Mouse (Mus musculus): Measurements from ENCODE around the gene Mesp1. TPM values are rescaled to one million over a fixed set of nuclear protein-coding genes. Genes with fewer than 3 reads are reported as not detected.

The Mesp1 gene
- total RNA-seq (2015) = not detected in 2 replicates
- not detected in 2 replicates for total RNA-seq (2017)

DNA sequence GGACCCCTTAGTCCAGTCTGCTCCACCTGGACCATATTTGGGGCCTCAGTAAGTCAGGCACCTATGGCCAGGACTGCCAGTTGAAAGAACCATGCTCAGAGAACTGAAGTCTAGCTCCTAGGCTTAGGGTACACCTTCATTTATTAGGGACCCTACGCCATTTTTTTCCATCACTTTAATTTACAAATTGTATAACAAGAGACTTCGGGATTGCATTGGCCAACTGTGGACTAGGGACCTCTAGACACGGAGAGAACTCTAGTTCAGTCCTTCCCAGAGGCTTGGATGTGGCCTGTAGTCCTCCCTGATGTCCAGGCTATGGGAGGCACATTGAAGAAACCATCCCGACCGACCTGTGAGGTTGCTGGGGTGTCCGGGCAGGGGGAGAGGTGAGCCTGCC is at the start of gene Mesp1:
TSS of gene Mesp1 (minus strand) at position 101 of the 400 bp plus-strand sequence.
- ATAC-seq (ENCODE audit: poor library complexity, severe bottlenecking) = no peak

DNA sequence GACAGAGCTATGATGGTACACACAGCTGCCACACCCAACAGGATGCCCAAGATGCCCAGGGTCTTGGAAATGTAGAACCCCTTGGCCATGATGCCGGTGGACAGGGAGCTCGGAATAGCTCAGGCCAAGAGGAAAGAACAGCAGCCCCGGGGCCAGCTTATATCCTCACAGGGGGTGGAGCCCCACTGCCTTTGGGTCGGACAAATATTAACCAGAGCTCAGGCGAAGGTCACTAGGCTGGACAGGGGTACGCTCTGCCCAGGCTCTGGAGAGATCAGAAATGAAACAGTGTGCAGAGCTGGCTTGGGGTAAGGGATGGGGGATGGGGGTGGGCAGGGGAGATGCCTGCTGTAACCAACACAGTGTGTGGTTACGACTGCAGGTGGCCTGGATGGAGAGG is 48.6 kb upstream of the Mesp1 start:
- no peak for ATAC-seq (ENCODE audit: poor library complexity, severe bottlenecking)

DNA sequence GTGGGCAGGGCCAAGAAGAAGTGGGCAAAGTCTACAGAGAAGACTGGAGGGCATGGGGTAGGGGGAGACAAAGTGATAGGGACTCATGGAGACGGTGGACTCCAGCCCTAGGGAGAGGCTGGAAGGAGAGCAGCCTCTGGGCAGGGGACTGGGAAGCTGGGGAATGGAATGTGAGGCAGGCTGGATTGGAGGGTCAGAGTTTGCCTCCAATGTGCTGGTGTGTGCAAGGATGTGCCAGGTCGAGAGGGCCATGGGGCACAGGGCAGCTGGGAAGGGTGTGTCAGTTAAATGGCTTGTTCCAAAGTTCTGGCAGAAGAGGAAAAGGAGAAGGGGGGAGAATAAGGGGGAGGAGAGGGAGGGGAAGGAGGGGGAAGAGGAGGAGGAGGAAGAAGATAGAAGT is 43.7 kb upstream of the Mesp1 start:
- ATAC-seq (ENCODE audit: poor library complexity, severe bottlenecking) = no peak

DNA sequence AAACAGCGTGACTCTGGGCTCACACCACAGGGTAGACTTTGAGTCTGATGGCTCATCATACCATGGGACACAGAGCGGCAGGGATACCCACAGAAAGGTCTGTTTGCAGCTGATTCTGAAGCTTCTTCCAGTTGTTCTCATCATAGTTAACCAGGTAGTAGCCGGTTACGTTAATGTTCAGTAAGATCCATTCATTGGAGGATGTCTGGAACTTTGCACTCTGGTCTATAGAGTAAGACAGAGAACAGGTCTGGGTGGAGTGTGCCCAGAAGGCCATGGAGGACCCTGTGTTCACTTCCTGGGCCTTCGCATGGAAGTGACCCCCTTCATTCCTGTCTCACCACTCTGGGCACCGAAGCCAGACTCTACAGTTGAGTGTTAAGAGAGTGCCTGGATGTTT is 41.6 kb upstream of the Mesp1 start:
- ATAC-seq (ENCODE audit: poor library complexity, severe bottlenecking) = no peak

DNA sequence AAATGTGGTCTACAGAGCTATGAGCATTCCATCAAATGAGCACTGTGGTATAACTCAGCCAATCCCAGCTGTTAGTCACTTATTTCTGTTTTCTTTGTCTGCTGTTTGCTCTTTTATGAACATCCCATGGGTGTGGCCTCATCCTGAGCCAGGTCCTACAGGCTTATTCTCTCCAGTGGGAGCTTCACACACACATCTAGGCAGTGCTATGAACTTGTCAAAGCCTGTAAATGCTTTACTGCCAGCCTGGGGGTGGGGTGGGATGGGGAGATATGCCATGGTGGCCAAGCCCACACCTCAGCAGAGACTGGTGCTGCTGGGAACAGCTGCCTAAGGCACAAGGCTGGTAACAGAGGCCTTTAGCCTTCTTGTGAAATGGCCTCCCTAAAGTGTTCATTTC is 39.4 kb upstream of the Mesp1 start:
- ATAC-seq (ENCODE audit: poor library complexity, severe bottlenecking) = no peak

DNA sequence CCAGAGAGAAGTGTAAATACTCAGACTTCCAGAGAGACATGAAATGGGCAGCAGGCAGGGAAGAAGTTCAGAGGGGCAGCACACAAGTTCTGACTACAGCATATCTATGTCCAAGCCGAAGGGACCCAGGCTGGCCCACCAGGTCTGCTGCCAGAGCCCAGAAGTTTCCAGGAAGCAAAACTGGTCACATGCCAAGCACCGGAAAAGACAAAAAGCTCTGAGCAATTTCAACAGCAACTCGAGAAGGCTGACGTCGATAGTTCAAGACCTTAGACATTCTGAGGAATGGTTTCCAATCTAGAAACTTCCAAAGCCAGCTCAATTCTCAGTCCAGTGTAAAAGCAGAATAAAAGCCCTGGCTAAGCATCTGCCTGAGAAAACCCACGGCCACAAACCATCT is 38.0 kb upstream of the Mesp1 start:
- ATAC-seq (ENCODE audit: poor library complexity, severe bottlenecking) = no peak

DNA sequence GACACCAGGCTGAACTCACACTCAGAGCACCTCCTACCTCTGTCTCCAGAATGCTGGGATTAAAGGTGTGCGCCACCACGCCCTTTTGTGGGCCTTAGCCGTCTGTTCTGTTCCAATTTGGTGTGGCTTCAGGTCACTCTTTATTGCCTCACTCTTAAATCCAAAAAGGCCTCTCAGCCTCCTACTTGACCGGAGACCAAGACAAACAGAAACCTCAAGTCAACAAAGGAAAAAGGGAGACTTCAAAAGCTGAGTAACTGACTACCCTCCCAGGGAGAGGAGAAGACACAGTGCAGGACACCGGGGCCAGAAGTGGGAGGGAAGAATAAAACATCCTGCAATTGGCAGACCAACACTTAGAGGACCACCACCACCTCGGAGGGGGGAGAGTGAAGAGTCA is 37.6 kb upstream of the Mesp1 start:
- no peak for ATAC-seq (ENCODE audit: poor library complexity, severe bottlenecking)

DNA sequence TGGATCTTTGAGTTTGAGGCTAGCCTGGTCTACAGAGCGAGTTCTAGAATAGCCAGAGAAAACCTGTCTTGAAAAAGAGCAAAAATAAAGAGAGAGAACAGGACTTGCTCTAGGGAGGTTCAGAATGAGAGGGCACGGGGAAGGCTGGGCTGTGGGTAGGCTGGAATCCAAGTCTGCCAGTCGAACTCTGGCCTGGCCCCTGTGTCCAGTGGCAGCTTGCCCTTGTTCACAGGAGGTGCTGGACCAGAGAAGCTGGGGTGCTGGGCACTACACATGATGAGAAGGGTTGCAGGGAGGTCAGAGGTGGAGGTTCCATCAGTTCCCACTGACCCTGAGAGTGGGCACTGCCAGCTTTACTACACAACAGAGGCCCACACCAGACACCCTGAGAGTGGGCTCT is 34.8 kb upstream of the Mesp1 start:
- ATAC-seq (ENCODE audit: poor library complexity, severe bottlenecking) = no peak

DNA sequence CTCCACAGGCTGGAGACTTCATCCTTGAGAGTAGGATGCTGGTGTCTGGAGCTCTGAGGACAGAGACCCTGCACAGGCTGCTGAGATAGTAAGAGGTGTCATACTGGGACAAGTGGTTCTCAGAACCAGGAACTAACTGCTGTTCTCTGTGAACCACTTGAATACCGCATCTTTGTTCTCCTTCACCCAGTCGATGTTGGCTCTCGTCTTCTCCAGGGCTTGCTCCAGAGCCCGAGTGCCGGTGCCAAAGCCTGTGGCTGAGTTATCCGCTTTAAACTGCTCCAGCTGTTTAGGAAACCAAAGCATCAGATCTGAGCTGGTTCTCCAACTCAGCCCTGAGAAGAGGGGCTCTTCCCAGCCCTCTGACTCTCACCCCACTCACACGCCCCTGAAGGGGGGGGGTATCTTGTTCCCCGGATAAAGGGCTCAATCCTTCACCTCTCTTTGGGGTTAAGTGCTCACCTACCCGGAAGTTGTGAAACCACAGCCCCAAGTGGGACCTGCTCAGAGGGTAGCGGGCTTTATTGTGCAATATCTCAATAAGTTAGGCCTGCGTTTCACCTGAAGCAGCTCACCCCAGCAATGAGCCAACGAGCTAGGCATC is 28.6 kb upstream of the Mesp1 start:
- ATAC-seq (ENCODE audit: poor library complexity, severe bottlenecking) = peak; percentile 30

DNA sequence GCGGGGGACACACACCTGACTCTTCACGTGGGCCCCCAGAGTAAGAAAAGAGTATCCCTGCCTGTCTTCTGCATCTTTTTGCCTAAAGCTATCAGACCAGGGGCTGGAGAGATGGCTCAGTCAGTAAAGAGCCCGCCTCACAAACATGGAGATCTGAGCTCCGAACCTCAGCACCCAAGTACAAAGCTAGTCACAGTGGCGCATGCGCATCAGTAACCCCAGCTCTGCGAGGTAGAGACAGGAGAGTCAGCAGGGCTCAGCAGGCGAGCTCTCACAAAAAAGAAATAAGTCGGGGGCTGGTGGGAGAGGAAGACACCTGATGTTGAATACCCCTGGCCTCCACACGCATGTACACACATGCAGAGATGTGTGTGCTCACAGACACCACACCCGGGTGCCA is 26.4 kb upstream of the Mesp1 start:
- ATAC-seq (ENCODE audit: poor library complexity, severe bottlenecking) = no peak

DNA sequence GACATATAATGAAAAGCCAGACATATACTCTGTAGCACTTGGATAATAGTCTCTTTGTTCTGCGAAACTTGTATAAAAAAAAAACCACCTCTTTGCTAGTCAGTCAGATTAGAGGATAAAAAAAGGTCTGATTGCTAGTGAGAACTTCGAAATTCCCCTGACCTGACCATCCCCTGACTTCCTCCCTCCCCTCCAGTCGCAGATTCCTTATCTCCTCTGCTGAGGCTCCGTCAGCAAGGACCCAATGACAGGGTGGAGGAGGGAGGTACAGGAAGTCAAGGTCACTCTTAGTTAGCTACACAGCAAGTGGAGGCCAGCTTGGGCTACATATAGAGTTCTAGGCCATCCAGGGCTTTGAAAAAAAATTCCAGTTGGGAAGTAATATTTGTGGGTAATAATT is 25.9 kb upstream of the Mesp1 start:
- ATAC-seq (ENCODE audit: poor library complexity, severe bottlenecking) = no peak

DNA sequence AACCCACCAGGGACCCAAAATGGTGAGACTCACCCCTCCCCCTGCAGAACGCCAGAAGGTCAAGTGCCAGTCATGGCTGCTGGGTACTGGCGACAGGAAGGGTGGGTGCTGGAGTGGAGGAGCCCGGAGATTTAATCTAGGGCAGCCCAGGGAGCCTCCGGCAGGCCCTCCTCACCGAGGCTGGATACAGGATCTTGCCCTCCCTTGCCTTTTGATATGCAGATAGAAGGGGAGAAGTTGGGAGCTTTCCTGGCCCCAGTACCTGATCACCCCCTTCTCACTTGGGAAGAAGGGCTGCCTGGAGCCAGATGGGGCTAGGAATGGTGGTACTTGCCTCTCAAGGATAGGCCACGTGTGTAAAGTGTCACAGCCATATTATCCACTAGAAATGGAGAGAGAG is 24.7 kb upstream of the Mesp1 start:
- no peak for ATAC-seq (ENCODE audit: poor library complexity, severe bottlenecking)

DNA sequence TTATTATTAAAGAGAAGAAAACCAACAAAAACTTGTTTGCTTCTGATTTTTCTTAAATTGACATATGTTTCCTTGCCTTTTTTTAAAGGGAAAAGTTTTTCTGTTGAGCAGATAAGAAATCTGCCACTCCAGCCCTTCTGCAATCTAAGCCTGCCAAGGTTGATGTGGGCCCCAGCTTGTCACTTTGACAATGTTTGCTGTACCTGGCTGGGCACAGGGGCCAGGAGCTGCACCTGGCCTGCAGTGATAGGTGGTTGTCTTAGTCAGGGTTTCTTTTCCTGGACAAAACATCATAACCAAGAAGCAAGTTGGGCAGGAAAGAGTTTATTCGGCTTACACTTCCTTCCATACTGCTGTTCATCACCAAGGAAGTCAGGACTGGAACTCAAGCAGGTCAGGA is 19.8 kb upstream of the Mesp1 start:
- no peak for ATAC-seq (ENCODE audit: poor library complexity, severe bottlenecking)

DNA sequence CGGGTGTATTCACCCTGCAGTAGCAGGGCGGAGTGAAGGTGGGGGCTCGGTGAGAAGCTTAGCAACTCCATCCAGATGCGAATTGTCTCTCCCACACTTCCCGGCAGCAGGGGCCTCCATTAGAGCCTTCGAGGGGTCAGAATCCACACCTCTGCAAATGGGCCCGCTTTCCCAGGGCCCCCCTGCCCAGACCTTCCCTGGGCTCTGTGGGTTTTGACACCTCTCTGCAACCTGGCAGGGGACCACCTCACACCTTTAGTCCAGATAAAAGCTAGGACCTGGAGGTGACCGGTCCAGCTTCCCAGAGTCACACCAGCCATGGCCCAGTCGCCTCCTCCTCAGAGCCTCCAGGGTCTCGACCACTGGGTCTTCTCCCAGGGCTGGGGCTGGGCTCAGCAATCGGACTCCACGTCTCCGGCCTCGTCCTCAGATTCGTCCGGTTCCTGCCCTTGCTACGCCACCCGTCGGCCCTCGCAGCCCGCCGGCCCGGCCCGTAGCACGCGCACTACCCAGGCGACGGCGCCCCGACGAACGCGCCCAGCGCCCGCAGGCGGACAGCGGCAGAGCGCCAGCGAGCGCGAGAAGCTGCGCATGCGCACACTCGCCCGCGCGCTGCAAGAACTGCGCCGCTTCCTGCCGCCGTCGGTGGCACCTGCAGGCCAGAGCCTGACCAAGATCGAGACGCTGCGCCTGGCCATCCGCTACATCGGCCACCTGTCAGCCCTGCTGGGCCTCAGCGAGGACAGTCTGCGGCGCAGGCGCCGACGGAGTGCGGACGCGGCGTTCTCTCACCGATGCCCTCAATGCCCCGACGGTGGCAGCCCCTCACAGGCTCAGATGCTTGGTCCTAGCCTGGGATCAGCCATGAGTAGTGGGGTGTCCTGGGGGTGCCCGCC is 17.3 kb upstream of the Mesp1 start, which contains the start of gene Mesp2:
TSS of gene Mesp2 (plus strand) at position 117 of the 896 bp plus-strand sequence.
- peak; percentile 68 for ATAC-seq (ENCODE audit: poor library complexity, severe bottlenecking)

DNA sequence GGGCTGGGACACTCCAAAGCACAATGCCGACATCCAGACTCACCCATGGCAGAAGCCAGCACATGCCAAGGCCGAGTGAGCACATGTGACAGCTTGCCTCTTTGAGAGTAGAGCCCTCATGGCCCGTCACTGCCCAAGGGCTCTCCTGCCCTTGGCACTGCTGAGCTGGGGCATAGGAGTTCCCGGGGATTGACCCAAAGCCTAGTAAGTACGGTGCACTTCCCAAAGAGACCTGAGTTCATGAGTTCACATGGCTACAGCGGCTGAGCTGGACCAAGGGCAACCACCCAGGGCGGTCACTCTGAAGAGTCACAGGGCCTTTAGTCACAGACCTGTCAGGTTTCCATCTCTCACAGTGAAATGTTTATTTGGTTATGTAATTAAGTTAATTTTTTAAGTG is 15.0 kb upstream of the Mesp1 start:
- no peak for ATAC-seq (ENCODE audit: poor library complexity, severe bottlenecking)

DNA sequence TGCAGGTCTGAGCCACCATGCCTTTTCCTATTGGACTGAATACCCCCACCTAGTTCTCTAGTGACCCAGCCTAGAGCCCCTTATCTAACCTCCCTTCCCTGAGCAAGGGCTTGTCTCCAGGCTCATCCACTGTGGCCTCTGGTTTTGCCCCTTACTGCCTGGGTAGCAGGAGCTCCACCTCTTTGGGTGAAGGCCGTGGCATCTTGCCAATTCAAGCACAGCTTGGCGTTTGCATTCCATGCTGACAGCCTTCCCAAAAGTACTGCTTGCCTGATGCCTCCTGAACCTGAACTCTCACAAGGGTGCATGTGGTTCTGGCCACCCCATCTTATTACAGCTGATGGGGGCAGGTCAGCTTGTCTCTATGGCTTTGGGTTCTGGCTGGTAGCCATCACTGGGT is 10.3 kb upstream of the Mesp1 start:
- ATAC-seq (ENCODE audit: poor library complexity, severe bottlenecking) = no peak

DNA sequence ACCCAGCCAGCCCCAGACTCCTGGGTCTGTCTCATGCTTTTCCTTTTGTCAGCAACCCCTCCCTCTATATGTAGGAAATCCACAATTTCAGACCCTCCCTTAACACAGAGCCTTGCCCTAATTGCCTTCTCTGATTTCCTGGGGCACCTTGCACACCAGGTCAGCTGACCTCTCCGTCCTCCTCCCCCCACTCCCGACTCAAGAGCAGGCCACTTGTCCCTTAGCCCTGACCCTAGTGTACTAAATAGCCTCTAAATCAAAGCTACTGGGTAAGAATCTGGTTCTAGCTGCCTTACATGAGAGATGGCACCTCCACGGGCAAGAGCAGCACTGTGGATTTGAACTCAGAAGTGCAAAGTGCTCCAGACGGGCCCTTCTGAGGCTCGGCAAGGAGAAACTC is 8.4 kb upstream of the Mesp1 start:
- no peak for ATAC-seq (ENCODE audit: poor library complexity, severe bottlenecking)

DNA sequence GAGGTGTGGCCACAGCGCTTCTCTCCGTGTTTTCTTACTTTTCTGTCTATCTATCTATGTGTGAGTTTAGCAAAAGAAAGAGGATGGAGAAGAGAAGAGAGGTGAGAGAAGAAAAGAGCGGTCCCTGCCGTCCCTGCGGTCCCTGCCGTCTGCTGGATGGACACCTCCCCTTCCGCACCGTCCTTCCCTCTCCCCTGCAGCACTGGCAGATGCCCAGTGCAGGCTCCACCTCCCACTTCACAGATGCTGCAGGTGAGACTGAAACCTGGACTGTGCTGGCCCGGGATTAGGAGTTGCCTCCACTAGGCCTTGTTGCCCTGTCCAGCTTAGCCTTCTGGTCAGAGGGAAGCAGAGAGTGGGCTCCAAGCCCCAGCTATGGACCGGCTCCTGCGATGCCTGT is 7.8 kb upstream of the Mesp1 start:
- no peak for ATAC-seq (ENCODE audit: poor library complexity, severe bottlenecking)

DNA sequence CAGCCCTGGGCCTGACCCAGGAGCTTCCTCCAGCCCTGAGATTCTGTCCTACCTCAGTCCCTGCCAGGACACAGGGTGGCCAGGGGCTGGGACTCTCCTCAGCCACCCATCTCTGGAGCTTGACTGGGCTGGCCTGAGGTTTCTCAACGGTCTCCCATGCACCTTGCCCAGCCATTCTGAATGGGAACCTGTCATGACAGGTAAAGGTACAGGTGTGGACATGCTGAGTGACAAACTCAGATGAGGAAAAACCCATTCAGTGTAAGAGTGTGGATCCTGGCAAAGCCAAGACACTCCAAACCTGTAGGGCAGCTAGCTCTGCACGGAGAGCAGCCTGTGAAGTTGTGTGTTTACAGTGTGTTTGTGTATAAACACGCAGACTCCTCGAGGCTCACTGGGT is 6.7 kb upstream of the Mesp1 start:
- ATAC-seq (ENCODE audit: poor library complexity, severe bottlenecking) = no peak

DNA sequence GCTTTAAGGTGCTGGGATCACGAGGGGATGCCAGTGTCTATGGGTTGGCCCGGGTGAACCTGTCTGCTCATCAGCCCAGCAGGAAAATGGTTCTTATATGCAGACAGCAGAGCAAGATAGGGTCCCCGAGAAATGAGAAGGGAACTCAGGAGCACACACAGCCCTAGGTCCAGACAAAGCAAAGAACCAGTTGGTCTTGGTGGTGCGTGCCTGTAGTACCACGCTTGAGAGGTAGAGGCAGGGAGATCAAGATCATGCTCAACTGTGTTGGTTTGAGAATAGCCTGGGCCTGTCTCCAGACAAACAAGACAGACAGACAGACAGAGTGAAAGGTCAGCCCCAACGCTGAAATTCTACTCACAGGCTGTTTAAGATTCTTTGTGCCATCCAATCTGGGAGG is 5.9 kb upstream of the Mesp1 start:
- no peak for ATAC-seq (ENCODE audit: poor library complexity, severe bottlenecking)

DNA sequence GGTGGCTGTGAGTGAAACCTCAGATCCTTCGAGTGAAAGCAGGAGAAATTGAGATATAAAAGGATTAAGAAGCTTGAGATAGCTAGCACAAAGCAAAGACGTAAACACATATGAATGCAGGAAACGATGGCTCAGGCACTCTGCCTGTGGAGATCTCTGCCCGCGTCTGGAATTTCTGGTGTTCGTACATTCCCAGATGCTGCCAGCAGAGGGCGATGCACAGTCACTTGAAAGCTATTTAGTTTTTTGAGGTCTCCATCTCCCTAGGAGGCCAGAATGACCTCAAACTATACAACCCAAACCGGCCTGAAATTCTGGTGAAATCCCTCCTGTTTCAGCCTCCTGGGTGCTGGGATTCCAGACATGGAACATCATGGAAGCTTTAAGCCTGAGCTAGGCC is 5.5 kb upstream of the Mesp1 start:
- no peak for ATAC-seq (ENCODE audit: poor library complexity, severe bottlenecking)

DNA sequence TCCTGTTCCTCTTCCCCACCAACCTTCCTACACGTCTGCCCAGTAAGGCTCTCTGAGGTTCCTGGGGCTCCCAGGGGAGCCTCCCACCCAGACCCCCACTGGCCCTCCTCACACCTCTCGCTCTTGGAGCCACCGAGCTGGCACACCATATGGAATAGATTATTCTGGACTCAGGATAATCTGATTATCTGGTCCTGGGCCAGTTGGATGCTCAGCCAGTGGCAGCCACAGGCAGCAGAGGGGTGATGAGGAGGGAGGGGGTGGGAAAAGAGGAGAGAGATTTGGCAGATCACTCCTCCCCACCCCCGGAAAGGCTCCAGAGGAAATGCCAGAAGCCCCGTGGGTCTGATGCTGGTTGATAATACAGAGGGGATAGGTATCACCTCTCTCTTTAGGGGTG is 5.0 kb upstream of the Mesp1 start:
- no peak for ATAC-seq (ENCODE audit: poor library complexity, severe bottlenecking)

Data from megakaryocyte, adult 5-6 weeks (primary cell).